Mouse (Mus musculus) heart, embryonic 13.5 days (tissue): ENCODE data around the gene G2e3. TPM values are rescaled to one million over a fixed set of nuclear protein-coding genes. Genes with fewer than 3 reads are reported as not detected.

ENCODE experiments used
- ATAC-seq: fragments of 200-750 bp; cut with Nextera tagmentation; 2 replicates; pipeline ENCODE4 v1.8.0; 2017; ENCODE audit warnings: moderate TSS enrichment; ENCODE audit not compliant: insufficient number of reproducible peaks, low FRiP score, low TSS enrichment; ENCODE audit errors: extremely low read depth
- H3K27ac ChIP-seq: fragments of 300-500 bp; sonication (generic); replicated peaks from 2 replicates; pipeline ENCODE4 v1.5.1; 2015; ENCODE audit warnings: moderate library complexity, mild to moderate bottlenecking, inconsistent platforms
- H3K27me3 ChIP-seq: fragments of 300-500 bp; sonication (generic); replicated peaks from 2 replicates; pipeline ENCODE4 v1.6.1; 2015; ENCODE audit warnings: mild to moderate bottlenecking, inconsistent platforms
- H3K36me3 ChIP-seq: fragments of 300-500 bp; sonication (generic); 2 replicates; pipeline ENCODE4 v1.6.1; 2015; ENCODE audit warnings: mild to moderate bottlenecking, inconsistent platforms
- H3K4me1 ChIP-seq: fragments of 300-500 bp; sonication (generic); 2 replicates; pipeline ENCODE4 v1.6.1; 2015; ENCODE audit warnings: inconsistent platforms
- H3K4me2 ChIP-seq: fragments of 300-500 bp; sonication (generic); 2 replicates; pipeline ENCODE4 v1.6.1; 2015; ENCODE audit warnings: inconsistent platforms, mild to moderate bottlenecking, moderate library complexity
- H3K4me3 ChIP-seq: fragments of 300-500 bp; sonication (generic); 2 replicates; pipeline ENCODE4 v1.5.1; 2015; ENCODE audit warnings: moderate library complexity, mild to moderate bottlenecking, inconsistent platforms
- H3K9ac ChIP-seq: fragments of 300-500 bp; sonication (generic); 2 replicates; pipeline ENCODE4 v1.6.1; 2015; ENCODE audit warnings: inconsistent platforms, mild to moderate bottlenecking, moderate library complexity
- H3K9me3 ChIP-seq: fragments of 300-500 bp; sonication (generic); 2 replicates; pipeline ENCODE4 v1.6.1; 2016; ENCODE audit warnings: inconsistent platforms
- WGBS: fragments of 180-500 bp; shearing (Covaris S2); methylation state at CpG from one replicate; pipeline ENCODE4 v1.1.7; 2015; ENCODE audit warnings: mixed read lengths; 5-methylcytosine and 5-hydroxymethylcytosine counted together
- polyA plus RNA-seq: library from polyadenylated mRNA; unstranded; fragments of >200 nt; fragmentation: Nextera tagmentation; extraction: Ambion mirVana; gene quantifications from 2 replicates; pipeline ENCODE4 v1.2.1, GENCODE M21; 2015

Gene G2e3
- polyA plus RNA-seq, 1 experiment from 2014 or later = 16.9 TPM

- no peak for ATAC-seq
- no peak overlapping the region for H3K4me3 ChIP-seq
- no peaks in the 10 kb centered on the region for H3K9me3 ChIP-seq
- H3K36me3 ChIP-seq = peaks cover 82% of the 10 kb centered on the region
- no peaks in the 10 kb centered on the region for H3K4me1 ChIP-seq
- no peak overlapping the region for H3K4me2 ChIP-seq
- no peak overlapping the region for H3K9ac ChIP-seq
- 92% methylated on average over 6 of the region's 6 CpGs for WGBS
- no peak overlapping the region for H3K27ac ChIP-seq
- H3K27me3 ChIP-seq = no peaks in the 10 kb centered on the region
Measured at GRCm38 (mm10) chr12:51399871-51400270, 52.0 kb downstream of the G2e3 start.

GRCm38 (mm10) chr12:51402060-51402698 lies 54.3 kb downstream of the G2e3 start:
- Histone ChIP-seq H3K9me3 (no peaks in the 10 kb centered on the region), H3K4me1 (no peaks in the 10 kb centered on the region), H3K9ac (no peak overlapping the region), H3K36me3 (peaks cover 75% of the 10 kb centered on the region), H3K27ac (no peak overlapping the region), H3K27me3 (no peaks in the 10 kb centered on the region), H3K4me2 (no peak overlapping the region), H3K4me3 (no peak overlapping the region)
- WGBS = 80% methylated on average over 5 of the region's 5 CpGs
- ATAC-seq = no peak

- WGBS = 67% methylated on average over 4 of the region's 4 CpGs
- H3K9ac ChIP-seq = no peak overlapping the region
- H3K9me3 ChIP-seq = no peaks in the 10 kb centered on the region
- no peaks in the 10 kb centered on the region for H3K27me3 ChIP-seq
- H3K27ac ChIP-seq = no peak overlapping the region
- no peaks in the 10 kb centered on the region for H3K4me1 ChIP-seq
- no peak for ATAC-seq
- H3K4me2 ChIP-seq = no peak overlapping the region
- H3K36me3 ChIP-seq = peaks cover 77% of the 10 kb centered on the region
- no peak overlapping the region for H3K4me3 ChIP-seq
Measured at GRCm38 (mm10) chr12:51403987-51404586, 56.2 kb downstream of the G2e3 start.

- ATAC-seq = no peak
- H3K9me3 ChIP-seq = no peaks in the 10 kb centered on the region
- 56% methylated on average over 4 of the region's 4 CpGs for WGBS
- no peak overlapping the region for H3K4me3 ChIP-seq
- H3K27ac ChIP-seq = no peak overlapping the region
- no peak overlapping the region for H3K4me2 ChIP-seq
- H3K9ac ChIP-seq = no peak overlapping the region
- no peaks in the 10 kb centered on the region for H3K4me1 ChIP-seq
- no peaks in the 10 kb centered on the region for H3K27me3 ChIP-seq
- H3K36me3 ChIP-seq = peaks cover 75% of the 10 kb centered on the region
Measured at GRCm38 (mm10) chr12:51411362-51411761, 63.5 kb downstream of the G2e3 start.

Other genes starting within 250 kb of the G2e3 start
- 59.8 and 62.3 TPM in 2 replicates for gene Scfd1, start 29.4 kb downstream of the G2e3 start, polyA plus RNA-seq
- 0.94 and 1.8 TPM in 2 replicates for gene Coch, start 245.3 kb downstream of the G2e3 start, polyA plus RNA-seq